Mouse (Mus musculus): Measurements from ENCODE around the gene Slc16a3. TPM values are rescaled to one million over a fixed set of nuclear protein-coding genes. Genes with fewer than 3 reads are reported as not detected.

Slc16a3 gene
- polyA plus RNA-seq, 1 experiment from 2014 or later: 164 TPM

GRCm38 (mm10) chr11:120916477-120916876 is 31.8 kb upstream of the Slc16a3 start:
- Histone ChIP-seq H3K27ac (ENCODE audit: low read length) (no peak overlapping the region), H3K36me3 (ENCODE audit: control insufficient read depth, insufficient read depth) (peaks cover 18% of the 10 kb centered on the region), H3K27me3 (ENCODE audit: control insufficient read depth, insufficient read depth, low read length) (no peaks in the 10 kb centered on the region), H3K4me2 (ENCODE audit: low read depth, low read length) (no peak overlapping the region), H3K9me3 (replicated peaks; ENCODE audit: control insufficient read depth, low read length) (no peaks in the 10 kb centered on the region), H3K4me1 (ENCODE audit: control insufficient read depth, insufficient read depth, low read length) (no peaks in the 10 kb centered on the region), H3K4me3 (ENCODE audit: low read length) (no peak overlapping the region), H3K9ac (ENCODE audit: low read length) (no peak overlapping the region)
- WGBS: 65% methylated on average over 3 of the region's 3 CpGs
- no peak for ATAC-seq (replicated peaks; ENCODE audit: extremely low read depth, insufficient read depth, low FRiP score)

GRCm38 (mm10) chr11:120917756-120918155 is 30.5 kb upstream of the Slc16a3 start:
- Histone ChIP-seq H3K4me2 (ENCODE audit: low read depth, low read length) (no peak overlapping the region), H3K4me3 (ENCODE audit: low read length) (no peak overlapping the region), H3K27me3 (ENCODE audit: control insufficient read depth, insufficient read depth, low read length) (no peaks in the 10 kb centered on the region), H3K4me1 (ENCODE audit: control insufficient read depth, insufficient read depth, low read length) (peaks cover 3% of the 10 kb centered on the region), H3K9me3 (replicated peaks; ENCODE audit: control insufficient read depth, low read length) (no peaks in the 10 kb centered on the region), H3K36me3 (ENCODE audit: control insufficient read depth, insufficient read depth) (peaks cover 18% of the 10 kb centered on the region), H3K27ac (ENCODE audit: low read length) (no peak overlapping the region), H3K9ac (ENCODE audit: low read length) (no peak overlapping the region)
- WGBS: 91% methylated on average over 5 of the region's 5 CpGs
- no peak for ATAC-seq (replicated peaks; ENCODE audit: extremely low read depth, insufficient read depth, low FRiP score)

DNA sequence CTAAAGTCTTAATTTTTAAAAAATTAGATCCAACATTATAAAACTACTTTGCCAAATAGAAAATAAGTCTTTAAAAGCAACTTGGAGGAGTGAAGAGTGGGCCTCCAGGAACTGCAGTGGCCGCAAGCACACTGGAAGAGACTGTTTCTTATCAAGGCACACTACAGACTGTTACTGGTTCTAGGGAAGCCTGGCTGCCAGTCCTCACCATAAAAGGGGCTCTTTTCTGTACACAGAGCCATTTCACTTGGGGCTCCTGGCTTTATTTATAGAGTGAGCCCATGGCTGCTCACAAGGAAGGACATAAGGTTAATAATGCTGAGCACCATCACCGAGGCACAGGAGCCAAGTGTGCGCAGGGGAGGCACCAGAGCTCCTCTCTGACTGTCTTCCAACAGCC is 25.8 kb upstream of the Slc16a3 start:
- Histone ChIP-seq H3K9ac (ENCODE audit: low read length) (no peak overlapping the region), H3K27me3 (ENCODE audit: control insufficient read depth, insufficient read depth, low read length) (no peaks in the 10 kb centered on the region), H3K27ac (ENCODE audit: low read length) (peak overlapping the region; percentile 67), H3K9me3 (replicated peaks; ENCODE audit: control insufficient read depth, low read length) (no peaks in the 10 kb centered on the region), H3K36me3 (ENCODE audit: control insufficient read depth, insufficient read depth) (peaks cover 13% of the 10 kb centered on the region), H3K4me2 (ENCODE audit: low read depth, low read length) (no peak overlapping the region), H3K4me3 (ENCODE audit: low read length) (no peak overlapping the region), H3K4me1 (ENCODE audit: control insufficient read depth, insufficient read depth, low read length) (peaks cover 3% of the 10 kb centered on the region)
- ATAC-seq (replicated peaks; ENCODE audit: extremely low read depth, insufficient read depth, low FRiP score): peak; percentile 18; the same call in 1 of the 2 replicates
- 51% methylated on average over 3 of the region's 3 CpGs for WGBS

DNA sequence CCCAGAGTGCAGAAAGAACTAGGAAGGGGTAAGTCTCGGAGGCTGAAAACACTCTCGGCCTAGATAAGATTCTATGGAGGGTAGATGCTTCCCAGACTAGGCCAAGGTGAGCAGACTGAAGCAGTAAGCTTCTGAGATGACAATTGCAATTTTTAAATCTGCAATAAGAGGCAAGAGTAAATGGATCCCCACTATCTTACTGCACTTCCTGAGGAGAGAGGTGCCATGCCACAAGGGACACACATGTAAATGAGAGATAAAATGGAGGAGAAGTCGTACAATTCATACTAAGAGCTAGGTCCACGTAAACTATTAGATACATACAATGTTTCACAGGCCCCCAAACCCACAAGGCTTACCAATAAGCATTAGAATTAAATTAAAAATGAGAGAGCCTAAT is 19.8 kb upstream of the Slc16a3 start:
- ATAC-seq (replicated peaks; ENCODE audit: extremely low read depth, insufficient read depth, low FRiP score): no peak
- no peak overlapping the region for H3K4me2 ChIP-seq (ENCODE audit: low read depth, low read length)

DNA sequence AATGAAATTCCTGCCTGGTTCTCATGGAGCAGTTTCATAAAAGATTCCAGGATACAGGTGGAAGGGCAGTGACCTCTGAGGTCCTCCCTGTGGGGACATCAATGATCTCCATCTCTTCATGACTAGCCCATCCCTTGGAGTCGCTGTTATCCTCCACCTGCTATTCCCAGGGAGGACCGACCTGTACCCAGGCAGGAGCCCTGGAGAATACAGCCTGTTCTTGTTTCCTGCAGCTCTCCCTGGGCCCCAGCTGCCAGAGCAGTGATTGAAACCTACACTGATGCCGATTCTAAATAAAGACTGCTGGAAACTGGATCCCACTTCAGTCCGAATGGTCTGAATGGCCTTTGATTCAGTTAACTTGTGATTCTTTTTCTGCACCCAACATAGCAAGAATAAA is 16.8 kb upstream of the Slc16a3 start:
- H3K36me3 ChIP-seq (ENCODE audit: control insufficient read depth, insufficient read depth): no peaks in the 10 kb centered on the region
- 75% methylated on average over 4 of the region's 4 CpGs for WGBS
- no peak overlapping the region for H3K4me3 ChIP-seq (ENCODE audit: low read length)
- H3K4me1 ChIP-seq (ENCODE audit: control insufficient read depth, insufficient read depth, low read length): peaks cover 8% of the 10 kb centered on the region
- no peaks in the 10 kb centered on the region for H3K27me3 ChIP-seq (ENCODE audit: control insufficient read depth, insufficient read depth, low read length)
- no peak overlapping the region for H3K9ac ChIP-seq (ENCODE audit: low read length)
- H3K4me2 ChIP-seq (ENCODE audit: low read depth, low read length): no peak overlapping the region
- no peaks in the 10 kb centered on the region for H3K9me3 ChIP-seq (replicated peaks; ENCODE audit: control insufficient read depth, low read length)
- no peak for ATAC-seq (replicated peaks; ENCODE audit: extremely low read depth, insufficient read depth, low FRiP score)
- no peak overlapping the region for H3K27ac ChIP-seq (ENCODE audit: low read length)

More for the DNA sequence above, 19.8 kb upstream of the Slc16a3 start:
- WGBS: 86% methylated on average over 4 of the region's 4 CpGs
- Histone ChIP-seq H3K36me3 (ENCODE audit: control insufficient read depth, insufficient read depth) (no peaks in the 10 kb centered on the region; the same call in 1 of the 2 replicates), H3K4me1 (ENCODE audit: control insufficient read depth, insufficient read depth, low read length) (peaks cover 8% of the 10 kb centered on the region), H3K27ac (ENCODE audit: low read length) (no peak overlapping the region), H3K9ac (ENCODE audit: low read length) (no peak overlapping the region), H3K27me3 (ENCODE audit: control insufficient read depth, insufficient read depth, low read length) (no peaks in the 10 kb centered on the region), H3K9me3 (replicated peaks; ENCODE audit: control insufficient read depth, low read length) (no peaks in the 10 kb centered on the region), H3K4me3 (ENCODE audit: low read length) (no peak overlapping the region)

- Histone ChIP-seq H3K27ac (ENCODE audit: low read length) (peak within 1 kb of the TSS; percentile 29; the same call in 1 of the 2 replicates), H3K36me3 (ENCODE audit: control insufficient read depth, insufficient read depth) (no peaks in the 10 kb centered on the region), H3K4me1 (ENCODE audit: control insufficient read depth, insufficient read depth, low read length) (peaks cover 8% of the 10 kb centered on the region), H3K4me2 (ENCODE audit: low read depth, low read length) (peak within 1 kb of the TSS; percentile 83), H3K4me3 (ENCODE audit: low read length) (peak within 1 kb of the TSS; percentile 91), H3K27me3 (ENCODE audit: control insufficient read depth, insufficient read depth, low read length) (no peaks in the 10 kb centered on the region), H3K9me3 (replicated peaks; ENCODE audit: control insufficient read depth, low read length) (no peaks in the 10 kb centered on the region), H3K9ac (ENCODE audit: low read length) (peak within 1 kb of the TSS; percentile 84)
- 9% methylated on average over 44 of the region's 44 CpGs for WGBS
- ATAC-seq (replicated peaks; ENCODE audit: extremely low read depth, insufficient read depth, low FRiP score): peak; percentile 90
Observed at GRCm38 (mm10) chr11:120932564-120933398, 15.5 kb upstream of the Slc16a3 start, which contains the start of gene Ccdc57. Ccdc57 (minus strand) TSS chr11:120932872.

GRCm38 (mm10) chr11:120937976-120938375 is 10.3 kb upstream of the Slc16a3 start:
- Histone ChIP-seq H3K9ac (ENCODE audit: low read length) (no peak overlapping the region), H3K4me2 (ENCODE audit: low read depth, low read length) (no peak overlapping the region), H3K9me3 (replicated peaks; ENCODE audit: control insufficient read depth, low read length) (no peaks in the 10 kb centered on the region), H3K4me1 (ENCODE audit: control insufficient read depth, insufficient read depth, low read length) (peaks cover 3% of the 10 kb centered on the region; the same call in 1 of the 2 replicates), H3K4me3 (ENCODE audit: low read length) (no peak overlapping the region), H3K36me3 (ENCODE audit: control insufficient read depth, insufficient read depth) (no peaks in the 10 kb centered on the region), H3K27ac (ENCODE audit: low read length) (no peak overlapping the region), H3K27me3 (ENCODE audit: control insufficient read depth, insufficient read depth, low read length) (no peaks in the 10 kb centered on the region)
- ATAC-seq (replicated peaks; ENCODE audit: extremely low read depth, insufficient read depth, low FRiP score): no peak
- WGBS: 94% methylated on average over 1 of the region's 1 CpGs

DNA sequence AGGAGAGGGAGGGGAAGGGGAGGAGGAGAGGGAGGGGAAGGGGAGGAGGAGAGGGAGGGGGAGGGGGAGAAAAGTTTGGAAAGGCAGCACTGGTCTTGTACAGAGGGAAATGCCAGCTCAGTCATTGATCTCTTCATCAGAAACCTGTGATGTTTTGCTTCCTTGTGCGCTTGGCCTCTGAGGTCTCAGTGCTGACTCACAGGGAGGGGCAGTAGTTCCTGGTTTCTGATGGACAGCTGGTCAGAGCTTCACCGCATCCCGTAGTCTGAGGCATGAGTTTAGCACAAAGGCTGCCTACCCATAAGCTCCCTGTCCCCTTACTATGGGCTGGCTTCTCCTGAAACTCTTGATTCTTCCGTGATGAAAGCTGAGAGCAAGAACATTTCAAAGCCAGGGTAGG is 9.5 kb upstream of the Slc16a3 start:
- ATAC-seq (replicated peaks; ENCODE audit: extremely low read depth, insufficient read depth, low FRiP score): no peak
- WGBS: 26% methylated on average over 4 of the region's 4 CpGs
- no peak overlapping the region for H3K9ac ChIP-seq (ENCODE audit: low read length)
- H3K9me3 ChIP-seq (replicated peaks; ENCODE audit: control insufficient read depth, low read length): no peaks in the 10 kb centered on the region
- H3K4me2 ChIP-seq (ENCODE audit: low read depth, low read length): no peak overlapping the region
- no peak overlapping the region for H3K4me3 ChIP-seq (ENCODE audit: low read length)
- no peaks in the 10 kb centered on the region for H3K36me3 ChIP-seq (ENCODE audit: control insufficient read depth, insufficient read depth)
- H3K27ac ChIP-seq (ENCODE audit: low read length): no peak overlapping the region
- H3K4me1 ChIP-seq (ENCODE audit: control insufficient read depth, insufficient read depth, low read length): no peaks in the 10 kb centered on the region
- H3K27me3 ChIP-seq (ENCODE audit: control insufficient read depth, insufficient read depth, low read length): no peaks in the 10 kb centered on the region

- Histone ChIP-seq H3K4me3 (ENCODE audit: low read length) (no peak overlapping the region), H3K4me1 (ENCODE audit: control insufficient read depth, insufficient read depth, low read length) (no peaks in the 10 kb centered on the region), H3K36me3 (ENCODE audit: control insufficient read depth, insufficient read depth) (no peaks in the 10 kb centered on the region), H3K27me3 (ENCODE audit: control insufficient read depth, insufficient read depth, low read length) (no peaks in the 10 kb centered on the region), H3K4me2 (ENCODE audit: low read depth, low read length) (no peak overlapping the region), H3K9me3 (replicated peaks; ENCODE audit: control insufficient read depth, low read length) (no peaks in the 10 kb centered on the region), H3K9ac (ENCODE audit: low read length) (no peak overlapping the region), H3K27ac (ENCODE audit: low read length) (no peak overlapping the region)
- 33% methylated on average over 5 of the region's 6 CpGs for WGBS
- ATAC-seq (replicated peaks; ENCODE audit: extremely low read depth, insufficient read depth, low FRiP score): no peak
Observed at GRCm38 (mm10) chr11:120939712-120940341, 8.5 kb upstream of the Slc16a3 start.
